Mouse (Mus musculus) small intestine, adult 2 months (tissue): ENCODE measurements around the gene Cops2.

ENCODE experiments used
- CTCF ChIP-seq: fragments of 200-500 bp; IDR thresholded peaks from 2 replicates; pipeline ENCODE4 v1.5.1; 2012; ENCODE audit warnings: low read depth, mild to moderate bottlenecking, control low read depth, inconsistent platforms, low read length, moderate library complexity, mixed read lengths; ENCODE audit not compliant: insufficient replicate concordance, insufficient read length; ENCODE audit errors: extremely low read depth
- POLR2A ChIP-seq: fragments of 200-500 bp; IDR thresholded peaks from 2 replicates; pipeline ENCODE4 v1.6.1; 2012; ENCODE audit warnings: low read depth, mild to moderate bottlenecking, control low read depth, inconsistent platforms, low read length, moderate library complexity

DNA sequence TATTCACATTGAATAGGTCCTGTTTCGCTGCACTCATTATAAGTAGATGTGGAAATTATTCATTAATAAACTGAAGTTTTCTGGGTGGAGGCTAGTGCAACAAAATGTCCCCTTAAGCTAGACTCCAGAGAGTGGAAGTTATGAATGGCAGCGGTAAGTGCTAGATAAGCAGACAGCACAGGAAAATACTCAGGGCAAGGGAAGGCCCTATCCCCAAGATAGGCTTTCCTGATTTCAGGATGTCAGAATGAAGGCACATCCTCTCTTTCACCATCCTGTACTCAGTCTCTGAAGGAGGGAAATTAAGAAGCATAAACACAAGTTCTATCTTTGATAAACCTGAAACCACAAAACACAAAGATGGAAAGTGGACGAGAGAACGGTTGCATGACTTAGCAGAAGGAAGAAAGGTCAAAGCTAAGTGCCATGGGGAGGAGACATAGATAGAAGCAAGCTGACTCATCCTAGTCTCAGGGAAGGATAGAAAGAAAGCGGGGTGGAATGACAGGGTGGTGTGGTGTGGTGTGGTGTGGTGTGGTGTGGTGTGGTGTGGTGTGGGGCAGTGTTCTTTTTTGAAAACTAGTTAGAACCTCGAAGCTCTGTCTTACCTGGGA is 42.0 kb upstream of the Cops2 start:
- TF ChIP-seq CTCF (no peak), POLR2A (no peak)
